Mouse (Mus musculus): ENCODE data around the gene Edem1. TPM values are rescaled to one million over a fixed set of nuclear protein-coding genes. Genes with fewer than 3 reads are reported as not detected.

Gene Edem1
- total RNA-seq, 2 experiments from 2014 or later, result 13.7 to 22.0 TPM

Other genes starting within 250 kb of the Edem1 start
- 100 to 1,000 TPM in 1 of 2 experiments, 10 to 100 TPM in 1; 78.2 to 102 TPM for gene Bhlhe40, start 168.0 kb upstream of the Edem1 start, total RNA-seq (2021)
- gene Arl8b, start 45.5 kb upstream of the Edem1 start, total RNA-seq (2021), result 100 to 1,000 TPM; 208 to 216 TPM